Mouse (Mus musculus) stomach, postnatal 0 days (tissue): ENCODE results near the gene Scube3.

Experiments
- CTCF ChIP-seq: IDR thresholded peaks from 2 replicates; pipeline ENCODE4 v1.5.1; 2016; ENCODE audit warnings: antibody characterized with exemption, low read depth, mild to moderate bottlenecking, moderate library complexity
- EP300 ChIP-seq: optimal IDR thresholded peaks from 2 replicates; pipeline ENCODE3; 2016; ENCODE audit warnings: antibody characterized with exemption

GRCm38 (mm10) chr17:28154970-28155369 is 13.0 kb downstream of the Scube3 start:
- TF ChIP-seq CTCF (no peak), EP300 (no peak)
